Mouse (Mus musculus): ENCODE measurements around the gene Rab40c.

DNA sequence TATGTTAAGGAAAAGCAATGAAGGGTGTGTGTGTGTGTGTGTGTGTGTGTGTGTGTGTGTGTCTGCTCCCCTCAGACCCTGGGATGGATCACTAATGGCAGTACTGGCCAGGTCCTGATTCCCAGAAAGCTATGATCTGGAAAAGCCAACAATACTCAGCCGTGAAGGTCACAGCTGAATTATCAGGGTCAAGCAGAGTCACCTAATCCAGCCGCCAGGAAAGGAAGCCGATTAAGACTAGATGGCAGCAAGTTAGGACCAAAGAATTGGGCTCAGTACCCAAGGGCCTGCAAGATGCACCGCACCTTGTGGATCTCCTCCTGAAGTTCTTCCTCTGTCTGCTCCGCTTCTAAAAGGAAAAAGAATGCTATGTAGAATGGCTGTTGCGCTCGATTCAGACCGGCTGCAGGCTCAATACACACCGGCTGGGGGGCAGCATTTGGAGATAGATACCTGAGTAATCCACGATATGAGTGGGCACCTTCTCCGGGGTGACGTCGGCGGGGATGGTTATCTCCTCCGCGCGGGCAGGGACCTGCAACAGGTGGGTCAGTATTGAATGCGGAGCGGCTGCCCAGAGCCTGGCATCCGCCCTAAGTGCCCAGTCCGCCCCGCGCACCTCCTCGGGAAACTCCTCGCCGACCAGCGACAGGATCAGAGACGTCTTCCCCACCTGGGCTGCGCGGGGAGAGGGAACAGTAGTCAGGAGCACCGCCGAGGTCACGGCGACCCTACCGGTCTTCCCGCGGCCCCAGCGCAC lies 75.7 kb downstream of the Rab40c start:
- TF ChIP-seq EP300 (optimal IDR thresholded peaks at IDR 0.05) (no peak), CTCF (IDR thresholded peaks at IDR 0.05; ENCODE audit: low read depth) (no peak)

Measured in stomach, postnatal 0 days (tissue).